ENCODE assay signal across 9 mouse cellular contexts in genomic region chr6:70956936-70957335, GRCm38 (mm10). TPM values are rescaled to one million over a fixed set of nuclear protein-coding genes. Genes with fewer than 3 reads are reported as not detected.
DNase-seq lines count a peak whose midpoint lies in the region; ATAC-seq and TF ChIP-seq lines count a peak whose summit lies in the region.
"Had no signal": no experiment of that assay in that cellular context is flagged by ENCODE, and none has a peak within 500 bp of the region (broad histone marks: within the 10 kb centered on the region; RNA-seq: fewer than 3 reads in every experiment).

No protein-coding gene starts in this region.

- peak overlapping the region; percentile 90 for H3K4me2 ChIP-seq in kidney, embryonic 14.5 days (replicated peaks; ENCODE audit: low read depth, low read length)
- H3K4me2 ChIP-seq in embryonic facial prominence, embryonic 15.5 days (replicated peaks) = peak overlapping the region; percentile 85
- peak overlapping the region; percentile 96 for H3K4me2 ChIP-seq in limb, embryonic 12.5 days
- H3K4me2 ChIP-seq in stomach, embryonic 16.5 days (ENCODE audit: low read depth, low read length) = peak overlapping the region; percentile 68

- peaks cover 58% of the 10 kb centered on the region for H3K27me3 ChIP-seq in kidney, embryonic 14.5 days (ENCODE audit: control insufficient read depth, insufficient read depth, low read length)
- H3K27me3 ChIP-seq in embryonic facial prominence, embryonic 15.5 days = peaks cover 68% of the 10 kb centered on the region
- H3K27me3 ChIP-seq in limb, embryonic 12.5 days = peaks cover 81% of the 10 kb centered on the region
- H3K27me3 ChIP-seq in stomach, embryonic 16.5 days (ENCODE audit: control insufficient read depth, insufficient read depth, low read length) = peaks cover 67% of the 10 kb centered on the region

- in situ Hi-C loops in ES-E14 (cut with MboI; ENCODE audit: low sequenced_read_pairs in 2 of 2, unreplicated experiment in 2 of 2) = no loop called here

- H3K27ac ChIP-seq in kidney, embryonic 14.5 days (ENCODE audit: low read depth, low read length) = no peak overlapping the region
- no peak overlapping the region for H3K27ac ChIP-seq in ES-E14 (ENCODE audit: insufficient read depth, low read depth, low read length, poor library complexity, severe bottlenecking)
- no peak overlapping the region for H3K27ac ChIP-seq in embryonic facial prominence, embryonic 15.5 days (replicated peaks)
- no peak overlapping the region for H3K27ac ChIP-seq in limb, embryonic 12.5 days
- no peak overlapping the region for H3K27ac ChIP-seq in stomach, embryonic 16.5 days (ENCODE audit: low read length)

- ATAC-seq in kidney, embryonic 14.5 days (ENCODE audit: low FRiP score, low TSS enrichment) = no peak; the same call in 1 of the 2 replicates
- no peak for ATAC-seq in embryonic facial prominence, embryonic 15.5 days (ENCODE audit: insufficient number of reproducible peaks, low FRiP score, low TSS enrichment, low read depth)
- ATAC-seq in limb, embryonic 12.5 days (ENCODE audit: insufficient number of reproducible peaks, insufficient read depth, low FRiP score, low TSS enrichment, low read depth) = no peak
- ATAC-seq in stomach, embryonic 16.5 days (ENCODE audit: insufficient read depth, low FRiP score) = no peak

- H3K4me1 ChIP-seq in kidney, embryonic 14.5 days (ENCODE audit: control insufficient read depth, insufficient read depth, low read length) = peaks cover 7% of the 10 kb centered on the region; the same call in 1 of the 2 replicates
- H3K4me1 ChIP-seq in ES-E14 (ENCODE audit: control insufficient read depth in 2 of 2, insufficient read depth in 2 of 2, low read length in 2 of 2, poor library complexity in 1 of 2) = peaks cover 0 to 2% of the 10 kb centered on the region in 2 experiments; a peak in 1 of 4 replicates
- peaks cover 14% of the 10 kb centered on the region for H3K4me1 ChIP-seq in embryonic facial prominence, embryonic 15.5 days
- H3K4me1 ChIP-seq in limb, embryonic 12.5 days (replicated peaks) = peaks cover 11% of the 10 kb centered on the region
- peaks cover 8% of the 10 kb centered on the region for H3K4me1 ChIP-seq in stomach, embryonic 16.5 days (ENCODE audit: control insufficient read depth, insufficient read depth, low read length)

- no peaks in the 10 kb centered on the region for H3K36me3 ChIP-seq in kidney, embryonic 14.5 days (ENCODE audit: control insufficient read depth, insufficient read depth, low read length)
- peaks cover 6% of the 10 kb centered on the region; the same call in 1 of the 2 replicates for H3K36me3 ChIP-seq in ES-E14 (ENCODE audit: control insufficient read depth, insufficient read depth, low read length, poor library complexity, severe bottlenecking)
- no peaks in the 10 kb centered on the region for H3K36me3 ChIP-seq in embryonic facial prominence, embryonic 15.5 days
- H3K36me3 ChIP-seq in limb, embryonic 12.5 days = no peaks in the 10 kb centered on the region
- H3K36me3 ChIP-seq in stomach, embryonic 16.5 days (ENCODE audit: control insufficient read depth, insufficient read depth, low read length) = no peaks in the 10 kb centered on the region

- no peaks in the 10 kb centered on the region for H3K9me3 ChIP-seq in kidney, embryonic 14.5 days (ENCODE audit: control insufficient read depth, low read length)
- no peaks in the 10 kb centered on the region for H3K9me3 ChIP-seq in ES-E14 (ENCODE audit: control insufficient read depth, insufficient read depth, low read depth, low read length)
- no peaks in the 10 kb centered on the region for H3K9me3 ChIP-seq in embryonic facial prominence, embryonic 15.5 days (replicated peaks)
- H3K9me3 ChIP-seq in limb, embryonic 12.5 days = no peaks in the 10 kb centered on the region
- no peaks in the 10 kb centered on the region for H3K9me3 ChIP-seq in stomach, embryonic 16.5 days (replicated peaks; ENCODE audit: control insufficient read depth, low read length)

- WGBS in kidney, embryonic 14.5 days = 1% methylated on average over 34 of the region's 34 CpGs
- 1% methylated on average over 34 of the region's 34 CpGs for WGBS in embryonic facial prominence, embryonic 15.5 days
- WGBS in limb, embryonic 12.5 days = under 1% methylated on average over 34 of the region's 34 CpGs
- WGBS in stomach, embryonic 16.5 days = under 1% methylated on average over 34 of the region's 34 CpGs

- DNase-seq in kidney, postnatal 25 days = no peak
- DNase-seq in ES-E14 (ENCODE audit: low read depth, low spot score) = no peak
- no peak for DNase-seq in ovary, postnatal 36 days (ENCODE audit: low spot score)
- no peak for DNase-seq in urinary bladder, postnatal 10 days (ENCODE audit: low spot score)

- H3K9ac ChIP-seq in kidney, embryonic 14.5 days (ENCODE audit: low read depth, low read length) = peak overlapping the region; percentile 44; the same call in 1 of the 2 replicates
- H3K9ac ChIP-seq in ES-E14 (ENCODE audit: insufficient read depth, low read depth, low read length, poor library complexity, severe bottlenecking) = peak overlapping the region; percentile 60
- H3K9ac ChIP-seq in embryonic facial prominence, embryonic 15.5 days = no peak overlapping the region
- H3K9ac ChIP-seq in limb, embryonic 12.5 days (replicated peaks) = peak overlapping the region; percentile 56
- no peak overlapping the region for H3K9ac ChIP-seq in stomach, embryonic 16.5 days (ENCODE audit: low read length)

- H3K4me3 ChIP-seq in kidney, embryonic 14.5 days (ENCODE audit: low read length) = peak overlapping the region; percentile 49
- peak overlapping the region; percentile 74 to 78 for H3K4me3 ChIP-seq in ES-E14 (ENCODE audit: insufficient read depth in 1 of 2, low read depth in 1 of 2, low read length in 2 of 2, poor library complexity in 1 of 2, severe bottlenecking in 1 of 2)
- H3K4me3 ChIP-seq in embryonic facial prominence, embryonic 15.5 days (replicated peaks) = peak overlapping the region; percentile 48
- H3K4me3 ChIP-seq in limb, embryonic 12.5 days (replicated peaks) = peak overlapping the region; percentile 56
- H3K4me3 ChIP-seq in stomach, embryonic 16.5 days (replicated peaks; ENCODE audit: low read length) = peak overlapping the region; percentile 40

TF ChIP-seq in ES-E14, 5 proteins besides CTCF, POLR2A, EP300 and RAD21:
- TF ChIP-seq MAFK (IDR thresholded peaks at IDR 0.05; ENCODE audit: insufficient read depth, low read depth, low read length) (no peak), CHD2 (IDR thresholded peaks at IDR 0.05; ENCODE audit: low read depth, low read length) (no peak), HCFC1 (IDR thresholded peaks at IDR 0.05; ENCODE audit: borderline replicate concordance, insufficient read depth, low read length) (no peak), ZC3H11A (IDR thresholded peaks at IDR 0.05; ENCODE audit: borderline replicate concordance, low read depth, low read length) (no peak), ZNF384 (IDR thresholded peaks at IDR 0.05; ENCODE audit: low read depth, low read length) (no peak)

RNA-seq across cellular contexts. Expression of gene Foxi3, which starts 0.6 kb away (rescaled TPM):
- polyA plus RNA-seq in kidney, embryonic 14.5 days (2014; fragmentation: Nextera tagmentation; extraction: Ambion mirVana) = not detected in 2 replicates
- 3.5 and 4.2 TPM in 2 replicates for total RNA-seq in ES-E14 (2012; rRNA removed)
- polyA plus RNA-seq in embryonic facial prominence, embryonic 15.5 days (2015; fragmentation: Nextera tagmentation; extraction: Ambion mirVana) = 2.0 and 2.1 TPM in 2 replicates
- not detected in 2 replicates for polyA plus RNA-seq in limb, embryonic 12.5 days (2016; fragmentation: Nextera tagmentation; extraction: Ambion mirVana)
- polyA plus RNA-seq in stomach, embryonic 16.5 days (2015; fragmentation: Nextera tagmentation; extraction: Ambion mirVana) = not detected in 2 replicates
- total RNA-seq: left cerebral cortex, postnatal 36 days had no signal

RNA-seq across cellular contexts. Expression of gene Tex37, which starts 38.2 kb away (rescaled TPM):
- polyA plus RNA-seq in kidney, embryonic 14.5 days (2014; fragmentation: Nextera tagmentation; extraction: Ambion mirVana) = not detected in 2 replicates
- not detected in 2 replicates for total RNA-seq in ES-E14 (2012; rRNA removed)
- not detected in 2 replicates for polyA plus RNA-seq in embryonic facial prominence, embryonic 15.5 days (2015; fragmentation: Nextera tagmentation; extraction: Ambion mirVana)
- polyA plus RNA-seq in limb, embryonic 12.5 days (2016; fragmentation: Nextera tagmentation; extraction: Ambion mirVana) = not detected in 2 replicates
- polyA plus RNA-seq in stomach, embryonic 16.5 days (2015; fragmentation: Nextera tagmentation; extraction: Ambion mirVana) = not detected in 2 replicates
- total RNA-seq: left cerebral cortex, postnatal 36 days had no signal

Comparison
In these comparisons a context has a peak if more than half of its experiments do, and no peak if none do; other contexts are left out.
1. H3K9ac ChIP-seq: peak in kidney, embryonic 14.5 days (single experiment), ES-E14 (single experiment) and limb, embryonic 12.5 days (single experiment); none in embryonic facial prominence, embryonic 15.5 days (single experiment) and stomach, embryonic 16.5 days (single experiment).
2. Peak in every context shown above with its lines, with median percentiles within 50 percentile points of each other: H3K4me2 ChIP-seq and H3K4me3 ChIP-seq.